Mouse (Mus musculus): Measurements from ENCODE around the gene Lpgat1.

- TF ChIP-seq GATA1 (IDR thresholded peaks at IDR 0.05; ENCODE audit: borderline replicate concordance, low read length) (no peak), FLI1 (IDR thresholded peaks at IDR 0.05; ENCODE audit: low read length) (no peak)
These were observed 115.8 kb downstream of the Lpgat1 start for GRCm38 (mm10) chr1:191833396-191833795.
